Mouse (Mus musculus): Measurements from ENCODE around the gene Slc37a1. TPM values are rescaled to one million over a fixed set of nuclear protein-coding genes. Genes with fewer than 3 reads are reported as not detected.
"Not testable (repeated sequence)": the region's sequence is repeated elsewhere in the genome, so short reads cannot be mapped to it uniquely, and the experiment has no call there.

The Slc37a1 gene
- total and polyA plus RNA-seq, 3 experiments = 1.9 to 6.6 (median 2.2) TPM

- peaks cover 2% of the 10 kb centered on the region for H3K9me3 ChIP-seq (replicated peaks; ENCODE audit: low read length)
- no peak overlapping the region for H3K4me3 ChIP-seq (replicated peaks in 1 of 3; ENCODE audit: low read depth in 2 of 3, low read length in 2 of 3, poor library complexity in 1 of 3)
- no peaks in the 10 kb centered on the region for H3K79me2 ChIP-seq (replicated peaks; ENCODE audit: control insufficient read depth, extremely low read depth, insufficient read depth, poor library complexity, severe bottlenecking)
- no peak overlapping the region for H3K4me2 ChIP-seq (ENCODE audit: insufficient read depth, low read depth, poor library complexity, severe bottlenecking)
- DNase-seq (ENCODE audit: extremely low read depth) = no peak
- TF ChIP-seq NELFE (IDR thresholded peaks at IDR 0.05; ENCODE audit: low read depth, low read length) (no peak), SIN3A (IDR thresholded peaks at IDR 0.05; ENCODE audit: low read length) (no peak), ZC3H11A (IDR thresholded peaks at IDR 0.05; ENCODE audit: low read depth, low read length) (no peak), KAT2A (IDR thresholded peaks at IDR 0.05; ENCODE audit: insufficient replicate concordance, low read length) (no peak), PAX5 (IDR thresholded peaks at IDR 0.05; ENCODE audit: low read length) (no peak), TCF12 (IDR thresholded peaks at IDR 0.05; ENCODE audit: low read depth, low read length) (no peak), RCOR1 (conservative IDR thresholded peaks at IDR 0.05; ENCODE audit: low read depth, low read length) (no peak), CTCF (conservative IDR thresholded peaks at IDR 0.05 in 1 of 2, IDR thresholded peaks at IDR 0.05 in 1 of 2; ENCODE audit: low read depth in 2 of 2, low read length in 2 of 2) (no peak), MAFK (IDR thresholded peaks at IDR 0.05; ENCODE audit: insufficient replicate concordance, low read length) (no peak), RAD21 (IDR thresholded peaks at IDR 0.05; ENCODE audit: low read depth, low read length) (no peak), POLR2A (IDR thresholded peaks at IDR 0.05; ENCODE audit: low read depth, low read length) (no peak), MYC (IDR thresholded peaks at IDR 0.05; ENCODE audit: low read depth, low read length) (no peak)
- dilution Hi-C loops (cut with MboI; ENCODE audit: extremely low pct_ligation_motif_present, extremely low pct_unique_long_range_greater_than_20kb, low sequenced_read_pairs) (no loop called here), in situ Hi-C loops (cut with MboI; ENCODE audit: low pct_ligation_motif_present, low pct_unique_long_range_greater_than_20kb, low sequenced_read_pairs) (no loop called here)
- peaks cover 16% of the 10 kb centered on the region for H3K27me3 ChIP-seq (replicated peaks)
- H3K27ac ChIP-seq (ENCODE audit: insufficient read depth, low read depth) = no peak overlapping the region
- peaks cover under 1 to 22% of the 10 kb centered on the region in 2 experiments for H3K4me1 ChIP-seq (ENCODE audit: control insufficient read depth in 1 of 2, insufficient read depth in 2 of 2)
- no peaks in the 10 kb centered on the region for H3K36me3 ChIP-seq (replicated peaks in 1 of 2; ENCODE audit: control insufficient read depth in 1 of 2, insufficient read depth in 1 of 2, low read length in 1 of 2)
- H3K9ac ChIP-seq (ENCODE audit: insufficient read depth, low read depth) = no peak overlapping the region
Measured at GRCm38 (mm10) chr17:31269761-31270160, 16.8 kb upstream of the Slc37a1 start.

GRCm38 (mm10) chr17:31270246-31270645 is 16.3 kb upstream of the Slc37a1 start:
- H3K36me3 ChIP-seq (replicated peaks in 1 of 2; ENCODE audit: control insufficient read depth in 1 of 2, insufficient read depth in 1 of 2, low read length in 1 of 2) = no peaks in the 10 kb centered on the region
- H3K27me3 ChIP-seq (replicated peaks) = peaks cover 16% of the 10 kb centered on the region
- H3K79me2 ChIP-seq (replicated peaks; ENCODE audit: control insufficient read depth, extremely low read depth, insufficient read depth, poor library complexity, severe bottlenecking) = no peaks in the 10 kb centered on the region
- peaks cover 3 to 17% of the 10 kb centered on the region in 2 experiments; a peak in 3 of 4 replicates for H3K4me1 ChIP-seq (ENCODE audit: control insufficient read depth in 1 of 2, insufficient read depth in 2 of 2)
- in situ Hi-C loops (cut with MboI; ENCODE audit: low pct_ligation_motif_present, low pct_unique_long_range_greater_than_20kb, low sequenced_read_pairs) (no loop called here), dilution Hi-C loops (cut with MboI; ENCODE audit: extremely low pct_ligation_motif_present, extremely low pct_unique_long_range_greater_than_20kb, low sequenced_read_pairs) (no loop called here)
- H3K9ac ChIP-seq (ENCODE audit: insufficient read depth, low read depth) = no peak overlapping the region
- H3K4me3 ChIP-seq (replicated peaks in 1 of 3; ENCODE audit: low read depth in 2 of 3, low read length in 2 of 3, poor library complexity in 1 of 3) = no peak overlapping the region
- no peak overlapping the region for H3K4me2 ChIP-seq (ENCODE audit: insufficient read depth, low read depth, poor library complexity, severe bottlenecking)
- no peak for TF ChIP-seq ETS1 (conservative IDR thresholded peaks at IDR 0.05; ENCODE audit: low read depth, low read length)
- no peak for TF ChIP-seq UBTF (IDR thresholded peaks at IDR 0.05; ENCODE audit: low read depth, low read length)
- no peak for TF ChIP-seq POLR2A (IDR thresholded peaks at IDR 0.05; ENCODE audit: low read depth, low read length)
- TF ChIP-seq NRF1 (IDR thresholded peaks at IDR 0.05; ENCODE audit: low read depth, low read length) = no peak
- TF ChIP-seq CHD2 (IDR thresholded peaks at IDR 0.05; ENCODE audit: low read length) = no peak
- TF ChIP-seq ZNF384 (IDR thresholded peaks at IDR 0.05; ENCODE audit: low read depth, low read length) = no peak
- no peak for TF ChIP-seq NELFE (IDR thresholded peaks at IDR 0.05; ENCODE audit: low read depth, low read length)
- no peak for TF ChIP-seq MAX (IDR thresholded peaks at IDR 0.05; ENCODE audit: low read length)
- TF ChIP-seq JUND (conservative IDR thresholded peaks at IDR 0.05; ENCODE audit: low read depth, low read length) = no peak
- no peak for TF ChIP-seq TBP (conservative IDR thresholded peaks at IDR 0.05; ENCODE audit: low read depth, low read length)
- no peak for TF ChIP-seq USF1 (IDR thresholded peaks at IDR 0.05; ENCODE audit: low read depth, low read length)
- no peak for TF ChIP-seq MAZ (IDR thresholded peaks at IDR 0.05; ENCODE audit: low read depth, low read length)
- no peak for TF ChIP-seq ZMIZ1 (IDR thresholded peaks at IDR 0.05; ENCODE audit: low read depth, low read length)
- no peak for TF ChIP-seq IRF4 (IDR thresholded peaks at IDR 0.05; ENCODE audit: low read depth, low read length)
- no peak for TF ChIP-seq USF2 (conservative IDR thresholded peaks at IDR 0.05; ENCODE audit: low read depth, low read length)
- no peak for TF ChIP-seq MXI1 (IDR thresholded peaks at IDR 0.05; ENCODE audit: low read depth, low read length)
- TF ChIP-seq SMC3 (IDR thresholded peaks at IDR 0.05; ENCODE audit: low read depth, low read length) = no peak
- TF ChIP-seq CTCF (conservative IDR thresholded peaks at IDR 0.05 in 1 of 2, IDR thresholded peaks at IDR 0.05 in 1 of 2; ENCODE audit: low read depth in 2 of 2, low read length in 2 of 2) = no peak
- TF ChIP-seq EP300 (IDR thresholded peaks at IDR 0.05; ENCODE audit: low read length) = no peak
- TF ChIP-seq ZKSCAN1 (IDR thresholded peaks at IDR 0.05; ENCODE audit: borderline replicate concordance, low read depth, low read length) = no peak
- H3K9me3 ChIP-seq (replicated peaks; ENCODE audit: low read length) = peaks cover 2% of the 10 kb centered on the region
- no peak overlapping the region for H3K27ac ChIP-seq (ENCODE audit: insufficient read depth, low read depth)
- DNase-seq (ENCODE audit: extremely low read depth) = no peak

GRCm38 (mm10) chr17:31270736-31271135 is 15.9 kb upstream of the Slc37a1 start:
- peaks cover 16% of the 10 kb centered on the region for H3K27me3 ChIP-seq (replicated peaks)
- in situ Hi-C loops (cut with MboI; ENCODE audit: low pct_ligation_motif_present, low pct_unique_long_range_greater_than_20kb, low sequenced_read_pairs) = not testable (repeated sequence)

More at GRCm38 (mm10) chr17:31270736-31271135, 15.9 kb upstream of the Slc37a1 start:
- H3K4me2 ChIP-seq (ENCODE audit: insufficient read depth, low read depth, poor library complexity, severe bottlenecking); DNase-seq (ENCODE audit: extremely low read depth); dilution Hi-C loops (cut with MboI; ENCODE audit: extremely low pct_ligation_motif_present, extremely low pct_unique_long_range_greater_than_20kb, low sequenced_read_pairs); H3K36me3 ChIP-seq (replicated peaks in 1 of 2; ENCODE audit: control insufficient read depth in 1 of 2, insufficient read depth in 1 of 2, low read length in 1 of 2); H3K4me3 ChIP-seq (replicated peaks in 1 of 3; ENCODE audit: low read depth in 2 of 3, low read length in 2 of 3, poor library complexity in 1 of 3); H3K9me3 ChIP-seq (replicated peaks; ENCODE audit: low read length); H3K27ac ChIP-seq (ENCODE audit: insufficient read depth, low read depth); H3K9ac ChIP-seq (ENCODE audit: insufficient read depth, low read depth); H3K79me2 ChIP-seq (replicated peaks; ENCODE audit: control insufficient read depth, extremely low read depth, insufficient read depth, poor library complexity, severe bottlenecking): not testable (repeated sequence)
- H3K4me1 ChIP-seq (ENCODE audit: control insufficient read depth in 1 of 2, insufficient read depth in 2 of 2) = peaks cover 5 to 12% of the 10 kb centered on the region in 2 experiments; a peak in 3 of 4 replicates
